Mouse (Mus musculus) heart, postnatal 10 days (tissue): Measurements from ENCODE around the gene Nsun7. TPM values are rescaled to one million over a fixed set of nuclear protein-coding genes. Genes with fewer than 3 reads are reported as not detected.

ENCODE experiments used
- DNase-seq, 2 experiments: peaks; one replicate each; pipeline ENCODE4 v3.0.0; 2021
- intact Hi-C: fragments of 180-260 bp; cut with DNase I; formaldehyde crosslinking; loops from one replicate; pipeline ENCODE4 v1.15.1; 2025
- total RNA-seq, 2 experiments: library from RNA; stranded (reverse); gene quantifications; 2 replicates each; pipeline ENCODE4 v1.2.3; 2021

Nsun7 gene
- total RNA-seq, 2 experiments from 2014 or later: 0.07 TPM

DNA sequence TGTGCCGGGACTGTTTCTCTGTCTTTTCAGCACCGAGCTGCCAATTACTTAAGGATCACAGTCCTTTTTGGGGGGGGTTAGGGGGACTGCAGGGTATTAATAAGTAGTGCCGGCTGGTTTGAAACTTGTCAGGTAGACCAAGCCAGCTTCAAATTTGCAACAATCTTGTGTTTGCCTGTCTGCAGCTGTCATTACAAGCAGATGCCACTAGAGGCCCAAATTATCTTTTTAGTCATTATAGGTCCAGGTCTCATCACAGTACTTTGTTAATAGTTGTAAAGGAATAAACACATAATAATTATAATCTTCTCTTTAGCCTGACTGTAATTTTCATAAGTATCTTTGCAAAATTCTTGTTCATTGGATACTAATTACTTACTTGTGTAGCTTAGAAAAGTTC lies 14.7 kb downstream of the Nsun7 start:
- intact Hi-C loops: no loop called here
- no peak for DNase-seq

DNA sequence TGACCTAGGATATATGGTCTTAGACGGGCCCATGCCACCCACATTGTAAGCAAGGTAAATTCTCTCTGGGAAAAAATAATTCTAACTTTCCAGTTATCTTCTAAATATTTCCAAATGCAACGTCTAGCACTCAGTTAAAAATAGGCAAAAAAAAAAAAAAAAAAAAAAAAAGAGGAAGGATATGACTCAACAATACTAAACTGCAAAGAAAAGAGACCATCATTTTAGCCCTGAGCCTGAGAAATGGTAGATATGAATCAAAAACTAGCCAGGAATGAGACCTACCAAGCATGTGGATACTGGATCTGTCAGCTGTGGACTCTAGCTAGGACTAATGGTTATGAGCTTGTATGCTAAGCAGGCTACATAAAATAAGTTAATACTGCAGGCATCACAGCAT lies 20.0 kb downstream of the Nsun7 start:
- intact Hi-C loops: loop anchor here (5.0 kb wide), 2 partner anchors 38 to 88 kb away; no protein-coding TSS in a partner anchor

DNA sequence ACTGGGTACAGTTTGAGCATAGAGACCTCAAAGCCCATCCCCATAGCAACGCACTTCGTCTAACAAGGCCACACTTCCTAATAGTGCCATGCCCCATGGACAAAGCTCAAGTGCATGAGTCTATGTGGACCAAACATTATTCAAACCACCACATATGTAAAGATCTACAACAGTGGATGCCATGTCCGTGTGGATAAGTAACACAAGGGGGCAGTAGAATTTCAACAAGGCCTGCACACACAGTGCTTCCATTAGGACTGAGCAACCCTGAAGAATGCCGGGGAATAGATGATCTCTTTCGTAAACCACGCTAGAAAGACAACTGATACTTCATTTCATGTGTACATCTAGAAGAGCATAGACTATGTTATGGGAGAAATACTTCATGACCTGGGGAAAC lies 21.0 kb downstream of the Nsun7 start:
- DNase-seq: no peak
- intact Hi-C loops: loop anchor here (5.0 kb wide), 2 partner anchors 37 to 87 kb away; no protein-coding TSS in a partner anchor

More for the DNA sequence above, 20.0 kb downstream of the Nsun7 start:
- no peak for DNase-seq

DNA sequence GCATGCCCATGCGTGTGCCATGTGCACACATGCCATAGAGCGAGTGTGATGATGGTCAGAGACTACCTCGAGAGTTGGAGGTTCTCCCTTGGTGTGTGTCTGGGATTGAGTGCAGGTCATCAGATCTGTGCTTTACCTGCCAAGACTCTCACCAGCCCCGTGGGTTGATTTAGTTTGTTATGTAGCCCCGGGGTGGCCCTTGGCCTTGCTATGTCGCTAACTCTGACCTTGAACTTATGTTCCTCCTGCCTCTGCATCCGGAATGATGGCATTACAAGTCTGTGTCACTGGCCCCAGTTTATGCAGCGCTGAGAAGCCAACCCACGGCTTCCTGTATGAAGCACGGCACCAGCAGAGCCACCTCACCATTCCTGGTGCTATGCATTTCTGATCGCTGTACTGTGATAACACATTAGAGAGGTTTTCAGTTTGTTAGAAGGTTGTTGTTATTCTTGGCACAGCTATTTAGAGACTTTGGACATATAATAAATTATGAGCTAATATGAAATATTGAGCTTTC lies 34.5 kb downstream of the Nsun7 start:
- DNase-seq: no peak
- intact Hi-C loops: no loop called here

DNA sequence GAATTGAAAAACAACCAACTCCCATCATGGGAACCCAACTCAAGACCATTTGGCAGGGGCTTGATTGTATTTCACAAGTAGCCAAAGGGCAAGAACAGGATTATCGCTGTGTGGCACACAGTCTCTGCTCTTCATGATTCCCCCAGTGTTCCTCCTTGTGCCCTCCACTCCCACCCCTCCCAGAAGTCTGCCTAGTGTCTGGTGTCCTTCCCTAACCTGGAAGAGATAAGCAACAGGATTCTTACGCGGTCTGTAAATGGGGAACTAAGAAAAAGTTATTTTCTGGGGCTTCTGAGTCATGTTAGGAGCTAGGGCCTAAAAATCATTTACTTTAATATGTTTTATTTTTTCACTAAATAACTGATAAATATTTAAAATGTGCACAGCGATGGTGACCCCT lies 35.3 kb downstream of the Nsun7 start:
- DNase-seq: no peak
- intact Hi-C loops: no loop called here

DNA sequence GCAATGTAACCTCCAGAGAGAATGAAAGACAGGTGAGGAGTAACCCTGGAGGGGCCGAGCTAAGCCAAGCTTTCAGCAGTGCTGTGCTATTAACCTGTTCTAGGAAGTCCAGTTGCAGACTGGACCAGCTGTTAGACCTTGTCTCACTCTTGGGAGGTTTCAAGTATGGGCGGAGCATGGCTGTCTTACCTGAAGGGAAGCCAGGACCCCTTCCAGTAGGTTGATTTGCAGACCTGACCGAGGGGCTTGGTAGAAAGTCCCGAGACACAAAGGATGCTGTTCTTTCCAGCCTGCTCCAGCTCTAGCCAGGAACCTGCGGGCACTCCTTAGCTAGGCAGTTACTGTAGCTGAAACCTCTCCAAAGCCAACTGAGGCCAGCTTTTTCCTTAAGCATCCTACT lies 36.4 kb downstream of the Nsun7 start:
- intact Hi-C loops: no loop called here
- DNase-seq: no peak

DNA sequence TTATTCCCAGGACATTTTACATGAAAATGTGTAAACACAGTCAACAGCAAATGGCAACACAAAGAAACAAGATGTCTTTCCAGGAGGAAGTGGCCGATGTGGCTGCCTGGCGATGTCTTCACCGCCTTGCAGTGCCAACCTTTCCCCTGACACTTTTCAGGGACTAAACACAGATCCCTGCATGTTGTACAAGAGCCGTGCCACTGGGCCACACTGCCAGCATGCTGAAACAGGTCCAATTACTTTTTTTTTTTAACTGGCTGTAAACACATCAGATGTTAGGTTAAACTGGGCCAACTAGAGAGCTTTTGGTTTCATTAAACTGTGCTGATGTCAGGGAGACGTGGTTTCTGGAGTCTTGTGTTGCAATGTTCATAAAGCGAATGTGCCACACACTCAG lies 39.2 kb downstream of the Nsun7 start:
- intact Hi-C loops: no loop called here

DNA sequence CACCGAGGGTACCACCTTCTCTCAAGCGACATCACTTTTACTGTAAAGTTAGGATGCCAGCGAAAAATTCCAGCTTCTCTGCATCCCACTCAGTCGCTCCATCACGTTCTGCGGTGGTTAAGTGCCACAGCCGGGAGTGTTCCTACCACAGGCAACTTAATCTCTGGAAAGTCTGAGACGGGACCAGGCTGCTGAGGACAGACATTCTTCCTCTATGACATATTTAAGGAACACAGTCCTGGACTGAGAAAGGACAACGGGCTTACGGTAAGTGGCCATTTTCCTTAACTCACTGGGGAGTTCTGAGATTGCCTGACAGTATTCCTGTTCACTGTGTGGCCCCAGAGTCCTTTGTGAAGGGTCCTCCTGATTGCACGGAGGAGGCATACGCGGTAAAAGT lies 40.9 kb downstream of the Nsun7 start:
- intact Hi-C loops: no loop called here
- no peak for DNase-seq

More for the DNA sequence above, 39.2 kb downstream of the Nsun7 start:
- DNase-seq: no peak

DNA sequence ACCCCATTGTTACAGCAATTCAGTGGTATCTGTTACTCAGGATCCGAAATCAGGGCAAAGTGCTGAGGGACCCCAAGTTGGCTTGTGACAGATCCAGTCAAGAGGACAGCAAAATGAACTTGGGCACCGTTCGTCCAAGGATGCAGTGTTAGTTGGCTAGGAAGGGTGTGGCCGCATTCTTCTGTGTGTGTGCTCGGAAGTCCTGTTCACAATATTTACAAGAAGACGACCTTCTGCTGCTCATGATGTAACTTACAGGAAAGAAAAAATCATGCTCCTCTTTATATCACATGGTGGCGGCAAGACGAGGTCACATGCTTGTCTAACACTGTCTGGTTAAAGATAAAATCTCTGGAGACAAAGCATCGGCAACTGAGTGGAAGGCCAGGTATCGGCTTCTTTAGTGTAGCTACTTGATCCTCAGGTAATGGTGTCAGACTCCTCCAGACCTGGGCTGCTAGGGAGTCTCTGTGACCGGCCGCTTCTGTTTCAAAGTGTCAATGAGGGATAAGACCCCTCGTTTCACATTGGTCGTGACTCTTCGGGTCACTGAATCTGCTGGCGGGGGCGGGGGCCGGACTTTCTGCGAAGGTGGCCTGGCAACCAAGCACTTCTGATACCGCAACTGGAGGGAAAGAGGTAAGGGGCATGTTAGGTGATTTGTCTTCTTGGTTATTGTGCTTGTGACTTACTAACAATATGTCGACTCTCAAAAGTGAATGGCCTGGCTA lies 42.6 kb downstream of the Nsun7 start:
- DNase-seq: no peak
- intact Hi-C loops: no loop called here

DNA sequence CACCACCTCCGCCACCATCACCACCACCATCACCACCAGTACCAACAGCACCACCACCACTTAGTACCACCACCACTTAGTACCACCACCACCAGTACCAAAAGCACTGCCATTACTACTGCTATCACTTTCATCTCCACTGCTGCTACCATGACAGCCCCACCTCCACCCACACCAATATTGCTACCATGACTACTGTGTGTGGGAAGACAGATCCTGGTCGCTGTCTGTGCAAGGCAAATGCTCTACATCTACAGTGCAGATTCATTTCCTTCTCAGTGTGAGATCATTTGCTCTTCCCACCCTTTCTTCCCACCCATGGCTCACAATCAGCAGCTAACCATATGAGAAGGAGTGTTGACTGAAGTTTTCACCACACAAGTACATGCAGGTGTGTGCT lies 43.2 kb downstream of the Nsun7 start:
- intact Hi-C loops: no loop called here

DNA sequence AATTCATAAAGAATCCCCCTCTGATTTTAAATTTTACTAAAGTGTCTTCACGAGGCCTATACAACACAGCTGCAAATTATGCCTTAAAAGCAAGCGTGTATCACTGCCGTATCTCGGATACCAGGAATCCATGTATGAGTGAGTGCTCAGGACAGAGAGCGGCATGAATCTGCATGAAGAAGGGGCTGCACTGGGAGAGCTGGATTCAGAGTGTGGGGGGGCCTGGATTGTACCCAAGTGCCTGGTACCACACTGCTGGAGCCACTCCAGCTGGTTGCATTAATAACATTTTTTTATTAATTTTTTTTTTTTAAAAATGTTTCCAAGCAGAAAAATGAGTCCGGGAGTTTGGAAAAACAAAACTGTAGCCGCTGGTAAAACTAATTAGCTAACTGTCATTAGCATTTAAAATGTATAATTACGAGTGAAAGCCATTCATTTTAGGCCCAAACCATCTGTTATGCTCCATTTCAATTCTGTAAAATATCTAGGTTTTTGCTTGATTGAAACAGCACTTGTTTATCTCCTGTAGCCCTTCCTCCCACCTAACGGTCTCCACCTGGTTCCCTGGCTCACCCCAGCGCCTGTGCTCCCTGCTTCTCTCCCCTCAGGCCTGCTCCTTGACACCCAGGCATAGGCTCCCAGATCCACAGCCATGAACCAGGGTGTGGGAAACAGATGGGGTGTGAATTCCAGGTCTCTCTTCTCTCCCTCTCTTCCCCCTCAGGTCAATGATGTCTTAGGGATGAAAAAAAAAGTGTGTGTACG lies 44.8 kb downstream of the Nsun7 start:
- intact Hi-C loops: no loop called here
- DNase-seq: no peak

More for the DNA sequence above, 43.2 kb downstream of the Nsun7 start:
- DNase-seq: no peak

DNA sequence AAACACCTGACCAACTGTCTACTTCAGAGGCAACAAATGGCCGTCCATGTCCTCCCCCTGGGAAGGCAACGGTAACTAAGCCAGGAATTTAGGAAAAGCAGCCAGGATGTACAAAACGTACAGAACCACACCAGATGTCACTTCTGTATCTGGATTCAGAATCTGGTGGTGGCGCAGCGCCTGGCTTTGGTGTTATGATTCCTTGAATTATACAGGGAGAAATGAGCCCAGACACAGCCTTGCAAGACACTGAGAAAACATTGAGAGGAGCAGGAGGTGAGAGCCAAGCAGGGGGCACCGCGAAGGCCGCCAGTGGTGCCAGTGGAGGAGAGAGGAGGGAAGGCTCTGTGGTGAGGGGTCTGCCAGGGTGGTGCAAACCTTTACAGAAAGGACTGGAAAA lies 45.8 kb downstream of the Nsun7 start:
- DNase-seq: no peak
- intact Hi-C loops: no loop called here

DNA sequence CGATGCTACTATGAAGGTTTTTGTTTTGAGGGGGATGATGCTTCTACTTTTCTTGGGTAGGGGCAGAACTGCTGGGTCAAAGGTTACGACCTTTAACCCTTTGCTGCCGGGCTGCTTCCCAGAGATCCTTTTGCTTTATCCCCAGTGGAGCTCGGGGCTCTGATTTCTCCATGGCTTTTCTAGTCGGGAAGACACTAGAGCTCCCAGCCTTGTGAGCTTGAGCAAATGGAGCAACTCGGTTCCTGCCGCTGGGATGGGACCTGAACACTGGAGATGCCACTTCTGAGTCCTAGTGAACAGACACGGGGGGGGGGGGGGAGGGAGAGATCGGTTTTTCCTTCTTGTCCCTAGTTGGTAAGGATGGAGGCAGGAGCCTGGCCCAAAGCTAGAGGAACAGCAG lies 50.6 kb downstream of the Nsun7 start:
- DNase-seq: no peak
- intact Hi-C loops: no loop called here

DNA sequence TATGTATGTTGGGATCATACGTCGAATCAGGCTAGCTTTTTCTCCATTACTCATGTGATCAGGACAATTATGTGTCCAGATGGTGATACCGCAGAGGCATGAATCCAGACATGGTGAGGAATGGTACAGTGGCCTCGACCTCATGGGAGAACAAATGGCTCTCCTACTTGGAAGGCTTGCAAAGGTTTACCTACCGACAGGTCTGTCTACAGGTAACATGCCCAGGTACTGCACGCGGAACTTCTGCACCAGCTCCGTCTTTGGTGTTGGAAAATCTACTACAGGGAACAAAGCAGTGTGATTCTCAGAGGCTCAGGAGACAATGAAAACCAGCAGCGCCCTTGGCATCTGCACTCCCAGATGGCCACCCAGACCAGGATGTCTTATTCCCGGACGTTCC lies 51.1 kb downstream of the Nsun7 start:
- DNase-seq: no peak
- intact Hi-C loops: no loop called here

DNA sequence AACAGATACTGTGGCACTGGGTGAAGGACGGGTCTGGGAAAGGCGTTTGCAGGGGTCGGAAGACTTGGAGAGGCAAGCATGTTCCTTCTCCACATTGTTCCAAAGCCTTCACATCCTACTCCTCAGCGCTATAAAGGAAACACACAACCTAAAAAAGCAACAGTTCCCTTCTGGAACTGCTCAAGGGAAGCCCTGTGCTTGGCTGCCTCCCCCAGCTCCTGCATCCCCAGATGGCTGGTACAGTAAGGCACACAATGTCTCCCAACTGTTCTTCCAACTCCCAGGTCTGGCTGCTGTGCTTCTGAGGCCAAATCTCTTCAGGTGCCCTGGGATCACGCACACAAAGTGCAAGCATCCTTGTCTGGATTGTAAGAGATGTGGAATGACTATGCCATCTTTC lies 56.1 kb downstream of the Nsun7 start:
- intact Hi-C loops: loop anchor here (5.0 kb wide), 1 partner anchor 33 kb away; no protein-coding TSS in a partner anchor
- no peak for DNase-seq

DNA sequence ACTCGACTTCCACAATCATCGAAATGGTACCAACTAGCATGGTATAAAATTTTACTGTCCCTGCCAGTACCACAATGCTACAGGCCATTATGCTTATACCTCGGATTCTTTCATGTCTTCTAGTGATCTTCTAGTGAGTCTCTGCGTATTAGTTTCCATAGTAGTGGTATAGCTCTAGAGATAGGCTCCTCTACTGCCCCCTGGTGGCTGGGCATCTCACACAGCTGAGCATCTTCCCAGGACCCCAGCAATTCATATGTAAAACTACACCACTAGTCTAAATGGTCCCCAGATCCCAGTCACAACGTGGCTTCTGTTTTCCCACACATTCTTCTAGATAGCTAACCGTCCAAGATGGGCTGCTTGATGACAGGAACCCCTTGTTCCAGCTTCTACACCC lies 59.6 kb downstream of the Nsun7 start:
- intact Hi-C loops: loop anchor here (5.0 kb wide), 1 partner anchor 37 kb away; no protein-coding TSS in a partner anchor
- DNase-seq: peak; percentile 36 to 69

DNA sequence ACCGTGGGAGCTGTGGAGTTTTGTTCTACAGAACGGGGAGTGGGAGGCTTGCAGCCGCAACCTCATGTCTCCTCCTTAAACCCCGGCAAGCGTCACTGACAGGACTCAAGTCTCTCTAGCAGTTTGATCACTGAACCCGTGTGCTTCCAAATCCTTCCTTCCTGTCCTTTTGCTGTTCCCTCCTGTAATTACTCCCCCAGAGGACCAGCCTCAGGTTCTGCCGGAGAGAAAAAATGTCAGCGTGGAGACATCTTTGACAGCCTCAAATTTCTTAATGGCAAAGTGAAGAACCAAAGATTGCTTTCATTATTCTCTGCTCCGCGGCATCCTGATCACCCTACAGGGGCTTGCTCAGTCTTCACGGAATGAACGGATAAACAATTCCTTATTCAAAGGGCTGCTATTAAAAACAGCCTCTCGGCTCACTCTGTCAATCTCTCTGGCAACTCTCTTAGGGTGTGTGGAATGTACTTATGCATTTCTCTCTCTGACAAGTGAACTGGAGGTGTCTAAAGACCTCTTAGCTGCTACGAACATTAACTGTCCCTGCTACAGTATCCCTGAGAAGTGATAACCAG lies 60.2 kb downstream of the Nsun7 start:
- DNase-seq: no peak
- intact Hi-C loops: loop anchor here (5.0 kb wide), 2 partner anchors 38 to 47 kb away; no protein-coding TSS in a partner anchor

DNA sequence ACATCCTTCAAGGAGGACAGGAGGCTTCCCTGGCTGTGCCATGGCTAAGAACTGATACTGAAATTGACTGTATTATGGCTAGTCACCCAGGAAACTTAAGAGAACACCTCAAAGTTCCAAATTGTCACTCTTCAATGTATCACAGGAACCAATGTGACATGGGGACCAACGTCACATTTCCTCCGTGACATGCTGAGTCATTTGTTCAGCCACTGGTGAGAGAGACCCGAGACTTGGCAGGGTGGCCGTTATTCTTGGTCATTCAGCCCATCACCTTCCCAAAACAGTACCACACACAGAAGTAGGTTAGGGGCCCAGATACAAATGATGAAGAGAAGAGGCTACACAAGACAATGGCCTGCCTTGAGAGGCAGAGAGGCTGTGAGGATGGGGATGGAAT lies 63.4 kb downstream of the Nsun7 start:
- no peak for DNase-seq
- intact Hi-C loops: loop anchor here (2.0 to 5.0 kb wide), 2 partner anchors 44 to 60 kb away; no protein-coding TSS in a partner anchor

DNA sequence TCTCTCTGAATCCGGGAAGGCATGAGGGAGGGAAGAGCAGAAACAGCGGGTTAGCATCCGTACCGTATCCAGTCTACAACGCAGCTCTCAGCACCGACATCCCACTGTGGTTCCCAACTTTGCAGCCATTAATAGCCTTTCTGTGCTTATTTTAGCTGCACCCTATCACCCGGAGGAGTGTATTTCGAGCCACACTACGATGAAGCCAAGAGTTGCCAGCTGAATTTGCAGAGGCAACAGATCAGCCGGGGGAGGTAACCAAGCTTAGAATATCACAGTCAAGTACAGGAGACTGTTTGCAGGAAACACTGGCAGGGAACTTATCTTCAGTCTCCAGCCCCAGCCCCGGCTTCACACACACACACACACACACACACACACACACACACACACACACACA lies 63.9 kb downstream of the Nsun7 start:
- intact Hi-C loops: loop anchor here (2.0 to 5.0 kb wide), 2 partner anchors 44 to 61 kb away; no protein-coding TSS in a partner anchor

DNA sequence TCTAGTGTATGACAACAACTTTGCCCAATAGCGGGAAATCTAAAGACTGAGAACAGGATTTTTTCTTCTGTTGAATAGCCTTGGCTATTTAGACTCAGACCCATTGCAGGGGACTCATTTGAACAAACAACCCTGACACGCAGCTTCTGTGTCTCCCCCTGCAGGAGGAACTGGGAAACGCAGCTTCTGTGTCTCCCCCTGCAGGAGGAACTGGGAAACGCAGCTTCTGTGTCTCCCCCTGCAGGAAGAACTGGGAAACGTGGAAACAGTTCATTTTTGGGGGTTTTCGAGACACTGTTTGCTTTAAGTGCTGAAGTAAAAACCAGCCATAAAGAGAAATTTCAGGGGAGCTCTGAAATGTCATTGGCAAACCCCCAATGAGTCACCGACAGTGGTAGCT lies 66.7 kb downstream of the Nsun7 start:
- peak in 1 of 2 experiments; percentile 42 for DNase-seq
- intact Hi-C loops: no loop called here

More for the DNA sequence above, 63.9 kb downstream of the Nsun7 start:
- peak; percentile 74 to 75 for DNase-seq
